Mouse (Mus musculus): ENCODE results near the gene Ttc30a1.

Gene Ttc30a1

GRCm38 (mm10) chr2:75929786-75930444 lies 51.9 kb downstream of the Ttc30a1 start:
- no peak for DNase-seq

- peak; percentile 32 for DNase-seq
Observed at GRCm38 (mm10) chr2:75929141-75929540, 52.6 kb downstream of the Ttc30a1 start.

All from cerebellum, adult 8-10 months (tissue).